Mouse (Mus musculus): Measurements from ENCODE around the gene Trim65.

DNA sequence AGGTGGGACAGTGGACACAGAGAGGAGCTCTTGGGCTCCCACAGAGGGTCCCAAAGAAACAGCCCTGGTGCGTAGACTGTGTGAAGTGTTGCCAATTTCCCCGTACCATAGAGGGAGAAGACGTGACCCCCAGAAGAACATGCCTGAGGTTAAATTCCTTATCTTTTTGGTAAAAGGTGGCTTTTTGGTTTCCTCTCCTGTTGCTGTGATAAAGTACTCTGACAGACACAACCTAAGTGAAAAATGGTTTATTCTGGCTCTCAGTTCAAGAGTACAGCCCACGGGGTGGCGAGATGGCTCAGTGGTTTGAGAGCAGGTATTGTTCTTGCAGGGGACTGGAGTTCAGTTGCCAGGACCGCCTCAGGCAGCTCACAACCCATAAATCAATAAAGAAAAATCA lies 31.5 kb downstream of the Trim65 start:
- TF ChIP-seq POLR2A (IDR thresholded peaks at IDR 0.05; ENCODE audit: low read depth, low read length): no peak
- TF ChIP-seq CTCF (conservative IDR thresholded peaks at IDR 0.05; ENCODE audit: insufficient read depth, insufficient read length, low read depth, low read length): no peak
